Mouse (Mus musculus) retina, postnatal 1 day (tissue): ENCODE data around the gene Cd160.

ENCODE experiments used
- DNase-seq: peaks from one replicate; pipeline ENCODE4 v3.0.0-alpha.2; 2012

The Cd160 gene

GRCm38 (mm10) chr3:96828984-96829383 lies at the start of gene Cd160, which contains the start of gene Pdzk1:
TSS of gene Cd160 (minus strand) at chr3:96829351.
TSS of gene Pdzk1 (plus strand) at chr3:96829284.
- DNase-seq = no peak

- no peak for DNase-seq
Measured at GRCm38 (mm10) chr3:96874808-96875571, 45.8 kb upstream of the Cd160 start.

GRCm38 (mm10) chr3:96872501-96872900 lies 43.4 kb upstream of the Cd160 start:
- DNase-seq = no peak

- DNase-seq = no peak
Measured at GRCm38 (mm10) chr3:96871070-96871469, 41.9 kb upstream of the Cd160 start.

DNA sequence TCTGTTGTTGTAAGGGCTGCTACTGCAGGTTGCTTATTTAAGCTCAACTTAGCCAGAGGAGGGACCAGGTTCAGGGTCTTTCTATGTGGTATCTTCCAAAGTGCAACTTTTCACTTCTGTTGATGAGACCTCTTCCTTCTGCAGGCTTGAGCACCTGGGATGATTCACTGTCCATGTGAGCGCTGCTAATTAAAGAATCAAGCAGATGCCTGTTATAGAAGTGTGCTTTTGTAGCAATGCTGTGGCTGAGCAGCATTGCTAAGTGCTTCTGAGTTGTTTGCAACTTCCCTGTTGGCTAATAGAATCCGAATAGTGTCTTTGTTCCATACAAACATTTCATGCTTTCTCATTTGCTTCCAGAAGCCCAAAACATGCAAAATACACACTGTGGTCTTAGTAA lies 41.1 kb upstream of the Cd160 start:
- DNase-seq = no peak

GRCm38 (mm10) chr3:96869091-96869490 lies 39.9 kb upstream of the Cd160 start:
- no peak for DNase-seq

GRCm38 (mm10) chr3:96868566-96868965 lies 39.4 kb upstream of the Cd160 start:
- no peak for DNase-seq

DNA sequence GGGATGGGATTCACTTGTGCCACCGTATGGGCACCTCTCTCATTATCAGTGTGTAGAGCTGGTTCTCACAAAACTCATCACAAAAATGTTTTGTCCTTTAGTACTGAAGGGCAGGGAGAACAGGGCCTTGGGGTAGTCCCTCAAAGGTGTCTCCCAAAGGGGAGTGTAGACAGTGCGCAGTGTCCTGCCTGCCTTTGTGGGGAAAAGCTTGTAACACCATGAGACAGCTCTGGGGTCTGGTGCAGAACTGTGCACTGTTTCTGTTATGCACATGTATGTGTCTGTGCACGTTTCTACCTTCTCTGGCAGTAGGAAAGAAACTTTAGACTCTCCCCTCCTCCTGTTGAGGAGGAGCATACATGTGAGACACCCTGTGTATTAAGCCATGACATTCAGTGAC lies 38.7 kb upstream of the Cd160 start:
- DNase-seq = no peak

DNA sequence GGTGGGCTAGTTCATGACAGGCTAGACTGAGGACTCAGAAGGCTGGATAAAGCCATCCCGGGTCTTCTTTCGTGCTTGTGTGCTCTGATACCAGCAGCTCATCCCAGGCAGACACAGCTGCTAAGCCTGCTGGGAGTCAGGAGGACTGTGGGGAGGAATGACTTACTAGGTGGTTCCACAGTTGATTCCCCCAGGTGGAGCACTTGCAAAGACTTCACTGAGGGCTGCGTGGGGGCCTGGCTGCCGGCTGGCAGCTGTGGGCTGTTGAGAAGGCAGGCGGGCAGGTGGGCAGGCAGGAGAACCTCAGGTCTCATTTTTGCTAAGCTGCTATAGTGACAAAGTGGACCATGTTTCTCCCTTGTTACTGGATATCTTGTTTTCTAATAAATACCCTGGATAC lies 31.3 kb upstream of the Cd160 start:
- DNase-seq = no peak

- DNase-seq = no peak
Measured at GRCm38 (mm10) chr3:96855833-96856232, 26.7 kb upstream of the Cd160 start.

- no peak for DNase-seq
Measured at GRCm38 (mm10) chr3:96854376-96854775, 25.2 kb upstream of the Cd160 start.

- no peak for DNase-seq
Measured at GRCm38 (mm10) chr3:96852561-96852960, 23.4 kb upstream of the Cd160 start.

DNA sequence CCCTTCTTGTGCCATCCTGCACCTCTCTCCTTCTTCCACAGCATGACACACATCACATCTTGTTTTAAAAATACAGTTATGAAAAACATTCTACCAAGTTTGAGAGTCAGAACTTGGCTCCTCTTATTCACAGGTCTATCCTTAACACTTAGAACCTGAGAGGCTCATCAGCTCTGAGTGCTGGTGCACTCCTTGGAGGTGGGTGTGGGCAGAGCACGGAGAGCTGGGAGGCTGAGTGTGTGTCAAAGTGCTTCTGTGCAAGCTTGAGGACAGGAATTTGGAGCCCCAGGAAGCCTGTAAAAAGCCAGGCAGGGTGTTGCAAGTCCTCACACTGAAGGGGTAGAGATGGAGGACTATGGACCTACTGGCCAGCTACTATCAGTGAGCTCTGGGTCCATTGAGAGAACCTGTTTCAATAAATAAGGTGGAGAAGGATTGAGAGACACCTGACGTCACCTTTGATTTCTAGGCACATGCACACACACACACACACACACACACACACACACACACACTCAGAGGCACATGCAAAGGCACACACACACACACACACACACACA lies 20.1 kb upstream of the Cd160 start:
- DNase-seq = no peak

GRCm38 (mm10) chr3:96848470-96848869 lies 19.3 kb upstream of the Cd160 start:
- no peak for DNase-seq

- no peak for DNase-seq
Measured at GRCm38 (mm10) chr3:96847661-96848060, 18.5 kb upstream of the Cd160 start.

DNA sequence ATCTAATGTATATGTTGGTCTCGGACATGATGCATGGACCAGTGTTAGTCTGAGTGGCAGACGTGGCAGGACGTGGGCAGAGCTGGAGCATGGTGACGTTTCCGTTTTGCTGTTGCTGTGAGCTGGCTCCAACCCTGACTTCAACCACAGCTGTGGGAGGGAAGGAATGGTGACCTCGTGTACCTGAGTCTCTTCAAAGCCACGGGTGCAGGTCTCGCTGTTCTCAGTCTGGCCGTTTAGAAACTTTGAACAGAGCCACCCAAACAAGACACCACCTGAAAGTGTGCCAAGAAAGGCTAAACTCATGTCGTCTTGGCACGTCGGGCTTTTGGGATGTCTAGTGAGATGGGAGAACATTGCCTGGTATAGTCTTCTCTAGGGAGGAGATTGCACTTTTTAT lies 17.8 kb upstream of the Cd160 start:
- no peak for DNase-seq

- no peak for DNase-seq
Measured at GRCm38 (mm10) chr3:96845806-96846205, 16.7 kb upstream of the Cd160 start.

- no peak for DNase-seq
Measured at GRCm38 (mm10) chr3:96845191-96845590, 16.0 kb upstream of the Cd160 start.

- DNase-seq = no peak
Measured at GRCm38 (mm10) chr3:96838996-96839645, 10.0 kb upstream of the Cd160 start.

DNA sequence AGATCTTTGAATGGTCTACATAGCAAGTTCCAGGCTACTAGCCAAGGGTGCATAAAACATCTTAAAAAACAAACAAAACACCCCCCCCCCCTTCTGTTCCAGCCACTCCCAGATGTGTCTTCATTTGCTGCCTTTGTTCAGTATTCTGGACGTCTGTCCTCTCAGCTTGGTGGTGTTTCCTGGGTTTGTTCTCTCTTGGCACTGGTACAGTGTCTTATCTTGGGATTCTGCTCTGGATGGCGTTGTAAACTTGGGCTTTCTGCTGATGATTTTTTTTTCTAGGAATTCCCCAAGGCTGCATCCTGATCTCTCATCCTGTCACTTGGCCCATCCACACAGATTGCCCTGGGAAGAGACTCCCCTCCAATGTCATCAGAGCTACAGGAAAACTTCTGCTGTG lies 7.3 kb upstream of the Cd160 start:
- DNase-seq = no peak

GRCm38 (mm10) chr3:96834587-96835348 lies 5.6 kb upstream of the Cd160 start:
- DNase-seq = no peak

DNA sequence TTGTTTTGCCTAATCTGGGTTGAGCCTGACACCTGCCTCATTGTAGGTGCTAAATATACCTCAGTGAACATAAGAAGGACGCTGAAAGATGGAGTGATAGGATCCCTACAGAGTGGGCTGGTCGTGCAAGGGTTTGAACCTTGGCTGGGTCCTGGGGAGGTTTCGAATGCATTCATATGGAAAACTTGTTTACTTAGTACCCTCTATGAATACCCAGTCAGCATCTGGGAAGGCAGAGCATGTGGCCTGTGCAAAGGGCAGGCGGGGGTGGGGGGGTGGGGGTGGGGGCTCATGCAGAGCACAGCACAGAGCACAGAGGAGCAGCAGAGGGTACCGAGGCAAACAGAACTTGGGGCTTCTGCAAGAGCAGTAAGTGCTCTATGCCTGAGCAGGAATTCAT lies 3.8 kb upstream of the Cd160 start:
- no peak for DNase-seq

- no peak for DNase-seq
Measured at GRCm38 (mm10) chr3:96829856-96830255, 705 bp upstream of the Cd160 start.
